Mouse (Mus musculus): ENCODE measurements around the gene Ift80. TPM values are rescaled to one million over a fixed set of nuclear protein-coding genes. Genes with fewer than 3 reads are reported as not detected.
"Not testable (repeated sequence)": the region's sequence is repeated elsewhere in the genome, so short reads cannot be mapped to it uniquely, and the experiment has no call there.

The Ift80 gene
- total and polyA plus RNA-seq, 2 experiments, result 0.98 to 4.1 TPM

GRCm38 (mm10) chr3:69026133-69026783 lies 21.9 kb upstream of the Ift80 start:
- H3K36me3 ChIP-seq (ENCODE audit: control insufficient read depth, insufficient read depth, low read length), result peaks cover 37% of the 10 kb centered on the region

GRCm38 (mm10) chr3:69020764-69021163 lies 16.4 kb upstream of the Ift80 start:
- H3K4me3 ChIP-seq (ENCODE audit: insufficient read depth, low read depth, low read length), result no peak overlapping the region
- no peaks in the 10 kb centered on the region for H3K79me2 ChIP-seq (ENCODE audit: control insufficient read depth, insufficient read depth, low read length)
- no peaks in the 10 kb centered on the region for H3K4me1 ChIP-seq (ENCODE audit: control insufficient read depth, insufficient read depth, low read length)
- no peaks in the 10 kb centered on the region for H3K27me3 ChIP-seq (ENCODE audit: control insufficient read depth, insufficient read depth, low read length)
- DNase-seq (ENCODE audit: extremely low read depth, low read depth, low spot score), result no peak
- H3K36me3 ChIP-seq (ENCODE audit: control insufficient read depth, insufficient read depth, low read length), result peaks cover 27% of the 10 kb centered on the region
- TF ChIP-seq CTCF (IDR thresholded peaks at IDR 0.05; ENCODE audit: low read depth, low read length) (no peak), POLR2A (IDR thresholded peaks at IDR 0.05; ENCODE audit: extremely low read depth, insufficient read depth, low read length) (no peak)
- no peak overlapping the region for H3K9ac ChIP-seq (ENCODE audit: low read depth, low read length)
- no peak overlapping the region for H3K27ac ChIP-seq (replicated peaks; ENCODE audit: insufficient read depth, low read depth, low read length)

More at GRCm38 (mm10) chr3:69026133-69026783, 21.9 kb upstream of the Ift80 start:
- TF ChIP-seq POLR2A (IDR thresholded peaks at IDR 0.05; ENCODE audit: extremely low read depth, insufficient read depth, low read length) (no peak), CTCF (IDR thresholded peaks at IDR 0.05; ENCODE audit: low read depth, low read length) (no peak)
- 89% methylated on average over 1 of the region's 1 CpGs for WGBS
- no peaks in the 10 kb centered on the region for H3K79me2 ChIP-seq (ENCODE audit: control insufficient read depth, insufficient read depth, low read length)
- H3K4me1 ChIP-seq (ENCODE audit: control insufficient read depth, insufficient read depth, low read length), result no peaks in the 10 kb centered on the region
- peak; percentile 10 for DNase-seq (ENCODE audit: extremely low read depth, low read depth, low spot score)
- no peak overlapping the region for H3K4me3 ChIP-seq (ENCODE audit: insufficient read depth, low read depth, low read length)
- no peak overlapping the region for H3K27ac ChIP-seq (replicated peaks; ENCODE audit: insufficient read depth, low read depth, low read length)
- no peak overlapping the region for H3K9ac ChIP-seq (ENCODE audit: low read depth, low read length)
- H3K27me3 ChIP-seq (ENCODE audit: control insufficient read depth, insufficient read depth, low read length), result no peaks in the 10 kb centered on the region

GRCm38 (mm10) chr3:69020285-69020684 lies 15.9 kb upstream of the Ift80 start:
- Histone ChIP-seq H3K4me3 (ENCODE audit: insufficient read depth, low read depth, low read length) (no peak overlapping the region), H3K27ac (replicated peaks; ENCODE audit: insufficient read depth, low read depth, low read length) (no peak overlapping the region), H3K79me2 (ENCODE audit: control insufficient read depth, insufficient read depth, low read length) (no peaks in the 10 kb centered on the region), H3K36me3 (ENCODE audit: control insufficient read depth, insufficient read depth, low read length) (peaks cover 27% of the 10 kb centered on the region), H3K4me1 (ENCODE audit: control insufficient read depth, insufficient read depth, low read length) (no peaks in the 10 kb centered on the region), H3K27me3 (ENCODE audit: control insufficient read depth, insufficient read depth, low read length) (no peaks in the 10 kb centered on the region), H3K9ac (ENCODE audit: low read depth, low read length) (no peak overlapping the region)
- 93% methylated on average over 2 of the region's 2 CpGs for WGBS
- no peak for DNase-seq (ENCODE audit: extremely low read depth, low read depth, low spot score)
- TF ChIP-seq CTCF (IDR thresholded peaks at IDR 0.05; ENCODE audit: low read depth, low read length), result no peak
- no peak for TF ChIP-seq POLR2A (IDR thresholded peaks at IDR 0.05; ENCODE audit: extremely low read depth, insufficient read depth, low read length)

- not testable (repeated sequence) for H3K4me3 ChIP-seq (ENCODE audit: insufficient read depth, low read depth, low read length); H3K27ac ChIP-seq (replicated peaks; ENCODE audit: insufficient read depth, low read depth, low read length); H3K27me3 ChIP-seq (ENCODE audit: control insufficient read depth, insufficient read depth, low read length); H3K79me2 ChIP-seq (ENCODE audit: control insufficient read depth, insufficient read depth, low read length); H3K9ac ChIP-seq (ENCODE audit: low read depth, low read length); DNase-seq (ENCODE audit: extremely low read depth, low read depth, low spot score); H3K4me1 ChIP-seq (ENCODE audit: control insufficient read depth, insufficient read depth, low read length)
- peaks cover 26% of the 10 kb centered on the region for H3K36me3 ChIP-seq (ENCODE audit: control insufficient read depth, insufficient read depth, low read length)
- WGBS, result 95% methylated on average over 2 of the region's 2 CpGs
These were observed 14.3 kb upstream of the Ift80 start for GRCm38 (mm10) chr3:69018635-69019034.

- Histone ChIP-seq H3K4me1 (ENCODE audit: control insufficient read depth, insufficient read depth, low read length) (peaks cover 2% of the 10 kb centered on the region; the same call in 1 of the 2 replicates), H3K79me2 (ENCODE audit: control insufficient read depth, insufficient read depth, low read length) (no peaks in the 10 kb centered on the region), H3K9ac (ENCODE audit: low read depth, low read length) (no peak overlapping the region), H3K27me3 (ENCODE audit: control insufficient read depth, insufficient read depth, low read length) (no peaks in the 10 kb centered on the region), H3K36me3 (ENCODE audit: control insufficient read depth, insufficient read depth, low read length) (peaks cover 21% of the 10 kb centered on the region), H3K4me3 (ENCODE audit: insufficient read depth, low read depth, low read length) (no peak overlapping the region), H3K27ac (replicated peaks; ENCODE audit: insufficient read depth, low read depth, low read length) (no peak overlapping the region)
- DNase-seq (ENCODE audit: extremely low read depth, low read depth, low spot score), result no peak
- no peak for TF ChIP-seq CTCF (IDR thresholded peaks at IDR 0.05; ENCODE audit: low read depth, low read length)
- no peak for TF ChIP-seq POLR2A (IDR thresholded peaks at IDR 0.05; ENCODE audit: extremely low read depth, insufficient read depth, low read length)
- WGBS, result 92% methylated on average over 3 of the region's 3 CpGs
These were observed 12.8 kb upstream of the Ift80 start for GRCm38 (mm10) chr3:69017181-69017580.

- WGBS, result 77% methylated on average over 2 of the region's 2 CpGs
- no peak for TF ChIP-seq POLR2A (IDR thresholded peaks at IDR 0.05; ENCODE audit: extremely low read depth, insufficient read depth, low read length)
- no peak for TF ChIP-seq CTCF (IDR thresholded peaks at IDR 0.05; ENCODE audit: low read depth, low read length)
- no peak overlapping the region for H3K4me3 ChIP-seq (ENCODE audit: insufficient read depth, low read depth, low read length)
- DNase-seq (ENCODE audit: extremely low read depth, low read depth, low spot score), result no peak
- no peaks in the 10 kb centered on the region for H3K27me3 ChIP-seq (ENCODE audit: control insufficient read depth, insufficient read depth, low read length)
- no peak overlapping the region for H3K9ac ChIP-seq (ENCODE audit: low read depth, low read length)
- H3K27ac ChIP-seq (replicated peaks; ENCODE audit: insufficient read depth, low read depth, low read length), result no peak overlapping the region
- peaks cover 4% of the 10 kb centered on the region; the same call in 1 of the 2 replicates for H3K4me1 ChIP-seq (ENCODE audit: control insufficient read depth, insufficient read depth, low read length)
- no peaks in the 10 kb centered on the region; the same call in 1 of the 2 replicates for H3K79me2 ChIP-seq (ENCODE audit: control insufficient read depth, insufficient read depth, low read length)
- 0 out of 2 replicates have a peak, but pooled peaks cover 4% of the 10 kb centered on the region for H3K36me3 ChIP-seq (ENCODE audit: control insufficient read depth, insufficient read depth, low read length)
These were observed 4.5 kb upstream of the Ift80 start for GRCm38 (mm10) chr3:69008873-69009272.

All from liver, adult 2 months (tissue).